Mouse (Mus musculus) ZHBTc4 (cell line): ENCODE results near the gene Vwa3b.

Source experiments
- DNase-seq: peaks from one replicate; pipeline ENCODE4 v3.0.0-alpha.2; 2011; ENCODE audit warnings: low read depth, low spot score

The Vwa3b gene

DNA sequence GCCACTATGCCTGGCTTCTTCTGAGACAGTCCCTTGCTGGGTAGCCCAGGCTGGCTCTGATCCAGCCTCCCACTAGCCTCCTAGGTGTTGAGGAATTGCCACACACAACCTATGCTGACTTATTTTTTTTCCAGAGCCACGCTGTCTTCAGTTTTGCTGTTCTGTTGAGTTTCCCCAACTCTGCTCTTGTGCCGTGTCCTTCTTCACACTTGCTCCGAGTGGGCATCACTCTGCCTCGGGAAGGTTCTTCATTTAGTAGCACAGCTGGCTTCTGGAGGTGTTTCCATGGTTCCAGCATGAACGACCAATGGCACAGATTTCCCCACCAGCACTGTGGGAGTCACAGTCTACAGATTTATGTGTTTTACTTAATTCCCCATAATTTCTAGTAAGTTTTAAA, 91.6 kb downstream of the Vwa3b start:
- no peak for DNase-seq

GRCm38 (mm10) chr1:37122306-37122705, 95.9 kb downstream of the Vwa3b start:
- no peak for DNase-seq

GRCm38 (mm10) chr1:37122798-37123197, 96.4 kb downstream of the Vwa3b start:
- DNase-seq, result no peak

- DNase-seq, result no peak
Measured at GRCm38 (mm10) chr1:37124696-37125349, 98.4 kb downstream of the Vwa3b start.

- peak; percentile 92 for DNase-seq
Measured at GRCm38 (mm10) chr1:37130012-37130570, 103.7 kb downstream of the Vwa3b start.

- no peak for DNase-seq
Measured at GRCm38 (mm10) chr1:37131146-37131545, 104.8 kb downstream of the Vwa3b start.

GRCm38 (mm10) chr1:37132433-37132832, 106.0 kb downstream of the Vwa3b start:
- peak; percentile 30 for DNase-seq

- DNase-seq, result no peak
Measured at GRCm38 (mm10) chr1:37145966-37146365, 119.6 kb downstream of the Vwa3b start.

DNA sequence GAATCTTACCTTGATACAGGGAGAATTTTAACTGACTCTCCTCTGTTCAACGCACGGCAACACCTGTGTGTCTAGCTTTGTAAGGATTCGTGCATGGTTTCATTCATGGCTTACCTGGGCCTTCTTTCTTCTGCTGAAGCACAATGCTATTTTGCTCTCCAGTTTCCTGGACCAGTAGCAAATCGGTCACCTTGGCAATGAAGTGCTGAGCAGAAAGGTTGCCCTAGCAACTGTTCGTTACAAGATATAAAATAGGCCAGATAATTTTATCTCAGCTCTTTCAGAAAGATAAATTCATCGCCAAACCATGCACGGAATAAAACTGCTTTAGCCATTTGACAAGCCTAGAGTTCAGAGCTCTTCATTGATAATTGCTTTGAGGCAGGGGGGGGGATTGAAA, 123.5 kb downstream of the Vwa3b start:
- no peak for DNase-seq

GRCm38 (mm10) chr1:37151896-37152295, 125.5 kb downstream of the Vwa3b start:
- DNase-seq, result peak; percentile 53

GRCm38 (mm10) chr1:37166066-37166465, 139.7 kb downstream of the Vwa3b start:
- no peak for DNase-seq

GRCm38 (mm10) chr1:37167918-37168317, 141.5 kb downstream of the Vwa3b start:
- DNase-seq, result no peak

DNA sequence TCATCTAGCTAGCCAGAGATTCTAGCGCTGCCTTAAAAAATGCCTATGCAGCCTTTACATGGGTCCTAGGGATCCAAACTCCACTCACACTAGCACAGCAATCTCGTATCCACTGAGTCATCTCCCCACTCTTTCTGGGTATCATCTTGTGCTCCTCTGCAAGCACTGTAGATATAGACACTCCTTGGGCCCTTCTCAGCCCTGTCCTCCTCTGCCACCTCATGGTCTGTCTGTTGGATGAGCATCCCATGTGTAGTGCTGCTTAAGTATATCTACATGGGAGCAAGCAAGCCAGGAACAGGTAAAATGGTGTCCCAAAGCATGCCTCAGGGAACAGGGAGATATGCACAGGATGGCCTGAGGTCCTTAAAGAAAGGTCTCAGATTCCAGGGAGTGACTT, 151.5 kb downstream of the Vwa3b start:
- DNase-seq, result no peak

DNA sequence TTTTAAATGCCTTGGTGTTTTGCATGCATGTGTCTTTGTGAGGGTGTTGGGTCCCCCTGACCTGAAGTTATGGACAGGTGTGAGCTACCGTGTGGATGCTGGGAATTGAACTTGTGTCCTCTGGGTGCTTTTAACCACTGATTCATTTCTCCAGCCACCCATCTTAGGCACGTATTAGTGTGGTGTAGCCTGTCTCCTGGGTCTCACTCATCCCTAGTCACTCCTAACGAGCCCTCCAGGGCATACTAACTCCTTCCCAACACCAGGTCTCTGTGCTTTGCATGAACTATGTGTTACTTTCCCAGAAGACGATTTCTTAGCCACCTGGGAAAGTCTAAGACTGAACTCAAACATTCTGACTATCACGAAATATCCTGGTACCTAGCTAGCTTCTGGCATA, 153.5 kb downstream of the Vwa3b start:
- DNase-seq, result no peak

DNA sequence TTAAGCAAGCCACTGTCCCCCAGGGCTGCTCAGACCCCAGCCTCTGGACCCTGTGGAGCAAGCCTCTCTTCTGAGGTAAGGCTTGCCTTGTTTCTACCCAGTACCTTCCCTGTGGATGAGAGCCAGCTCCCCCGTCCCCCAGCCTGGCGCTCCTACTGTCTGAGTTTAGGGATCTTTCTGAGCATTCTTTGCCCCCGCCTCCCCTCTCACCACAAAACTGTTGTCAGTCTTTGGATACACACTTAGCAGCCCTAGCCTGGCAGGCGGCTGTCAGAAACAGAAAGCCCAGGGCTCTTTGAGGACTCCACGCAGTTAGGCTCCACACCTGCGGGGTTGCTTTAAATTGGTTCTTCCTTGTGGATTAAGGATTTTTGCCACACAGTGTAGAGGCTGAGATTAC, 160.7 kb downstream of the Vwa3b start:
- peak; percentile 20 for DNase-seq

DNA sequence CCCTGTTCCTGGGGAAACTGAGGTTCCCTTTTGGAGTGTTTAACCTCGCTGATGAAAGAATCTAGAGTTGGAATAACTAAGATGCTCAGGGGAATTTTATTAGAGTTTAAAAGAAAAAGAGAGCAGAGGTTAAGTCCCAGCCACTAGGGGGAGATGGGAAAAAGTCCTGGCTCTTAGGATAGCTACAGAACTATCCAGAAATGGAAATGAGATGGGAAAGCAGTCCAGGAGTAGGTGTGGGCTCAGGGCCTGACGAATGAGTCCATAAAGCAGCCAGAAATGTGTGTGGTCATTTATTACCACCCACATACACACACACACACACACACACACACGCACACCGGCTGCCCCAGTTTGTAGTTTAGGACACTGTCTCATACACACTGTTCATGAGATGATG, 168.2 kb downstream of the Vwa3b start:
- DNase-seq, result peak; percentile 49

- DNase-seq, result no peak
Measured at GRCm38 (mm10) chr1:37201406-37201805, 175.0 kb downstream of the Vwa3b start.

GRCm38 (mm10) chr1:37207743-37208142, 181.3 kb downstream of the Vwa3b start:
- no peak for DNase-seq

DNA sequence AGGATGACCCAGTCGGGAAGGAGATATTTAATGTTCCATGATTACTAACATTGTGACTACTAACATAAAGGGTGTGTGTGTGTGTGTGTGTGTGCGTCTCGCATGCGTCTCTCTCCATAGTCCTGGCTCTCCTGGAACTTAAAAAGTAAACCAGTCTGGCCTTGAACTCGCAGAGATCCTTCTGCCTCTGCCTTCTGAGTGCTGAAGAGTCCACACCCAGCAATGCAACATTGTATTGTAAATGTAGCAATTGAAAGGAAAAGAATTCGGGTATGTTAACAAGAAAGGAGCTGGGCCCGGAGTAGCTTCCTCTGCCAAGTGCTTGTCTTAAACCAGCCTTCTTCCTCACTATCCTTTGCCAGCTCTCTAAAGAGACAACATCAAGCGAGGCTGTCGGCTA, 186.0 kb downstream of the Vwa3b start:
- peak; percentile 88 for DNase-seq

- no peak for DNase-seq
Measured at GRCm38 (mm10) chr1:37214144-37214543, 187.7 kb downstream of the Vwa3b start, which contains the start of gene Cnga3. TSS of gene Cnga3 (plus strand) at chr1:37214434.

GRCm38 (mm10) chr1:37218386-37218785, 192.0 kb downstream of the Vwa3b start:
- DNase-seq, result peak; percentile 50

GRCm38 (mm10) chr1:37219593-37219992, 193.2 kb downstream of the Vwa3b start:
- no peak for DNase-seq

DNA sequence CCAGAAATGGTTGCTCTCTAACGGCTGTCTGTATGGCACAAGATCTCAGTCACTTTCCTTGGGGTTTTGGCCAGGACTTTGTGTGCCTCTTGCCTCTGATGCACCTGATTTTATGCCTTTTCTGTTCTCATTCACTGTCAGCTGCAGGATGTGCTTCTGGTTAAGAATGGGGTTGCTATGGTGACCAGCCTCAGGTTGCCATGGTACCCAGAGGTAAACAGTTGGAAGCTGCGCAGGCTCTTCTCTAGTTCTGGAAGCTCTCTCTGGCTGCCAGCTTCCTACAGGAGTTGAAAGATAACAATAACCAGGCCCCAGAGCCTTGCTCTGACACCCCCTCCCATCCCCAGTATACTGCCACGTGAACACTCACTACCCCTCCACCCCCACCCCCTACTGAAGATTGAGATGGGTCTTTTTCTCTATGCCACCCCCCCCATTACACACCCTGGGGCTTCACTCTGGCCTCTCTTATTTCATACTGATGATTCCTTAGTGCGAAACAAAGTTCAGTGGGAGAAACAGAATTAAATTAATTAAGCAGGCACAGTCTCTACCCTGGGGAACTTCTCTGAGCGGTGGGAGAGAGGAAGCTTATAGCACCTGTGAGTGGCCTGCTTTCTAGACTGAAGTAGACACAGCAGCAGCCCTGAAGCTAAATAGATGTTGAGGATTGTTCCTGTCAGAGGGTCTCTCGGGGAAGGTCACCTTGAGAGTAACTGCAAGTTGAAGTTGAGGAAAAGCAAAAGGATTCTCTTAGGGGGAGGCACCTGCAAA, 193.9 kb downstream of the Vwa3b start:
- peak; percentile 57 for DNase-seq
